Mouse (Mus musculus) hindbrain, postnatal 0 days (tissue): ENCODE measurements around the gene Apold1. TPM values are rescaled to one million over a fixed set of nuclear protein-coding genes. Genes with fewer than 3 reads are reported as not detected.
A peak's percentile ranks its signal among the peaks of the same experiment; 100 is the strongest.

ENCODE experiments used
- ATAC-seq: fragments of 200-750 bp; cut with Nextera tagmentation; 2 replicates; pipeline ENCODE4 v1.8.0; 2017; ENCODE audit warnings: mild to moderate bottlenecking, moderate TSS enrichment, moderate library complexity
- DNase-seq: peaks from one replicate; pipeline ENCODE4 v3.0.0-alpha.2; 2015; ENCODE audit warnings: low spot score
- H3K27ac ChIP-seq: fragments of 300-500 bp; sonication (generic); 2 replicates; pipeline ENCODE4 v1.5.1; 2014; ENCODE audit warnings: mild to moderate bottlenecking
- H3K27me3 ChIP-seq: fragments of 300-500 bp; sonication (generic); 2 replicates; pipeline ENCODE4 v1.6.1; 2014; ENCODE audit warnings: low read length, mixed read lengths; ENCODE audit not compliant: insufficient read depth
- H3K36me3 ChIP-seq: fragments of 300-500 bp; sonication (generic); 2 replicates; pipeline ENCODE4 v1.6.1; 2014; ENCODE audit warnings: low read length, mixed read lengths; ENCODE audit not compliant: insufficient read depth
- H3K4me1 ChIP-seq: fragments of 300-500 bp; sonication (generic); 2 replicates; pipeline ENCODE4 v1.6.1; 2014; ENCODE audit warnings: antibody characterized with exemption, low read length, mixed read lengths; ENCODE audit not compliant: insufficient read depth
- H3K4me2 ChIP-seq: fragments of 300-500 bp; sonication (generic); 2 replicates; pipeline ENCODE4 v1.6.1; 2014; ENCODE audit warnings: low read depth, mild to moderate bottlenecking, low read length, moderate library complexity, mixed read lengths
- H3K4me3 ChIP-seq: fragments of 300-500 bp; sonication (generic); 2 replicates; pipeline ENCODE4 v1.5.1; 2014; ENCODE audit warnings: low read length
- H3K9ac ChIP-seq: fragments of 300-500 bp; sonication (generic); replicated peaks from 2 replicates; pipeline ENCODE4 v1.6.1; 2014; ENCODE audit warnings: mild to moderate bottlenecking, low read length, moderate library complexity, mixed read lengths
- H3K9me3 ChIP-seq: fragments of 300-500 bp; sonication (generic); 2 replicates; pipeline ENCODE4 v1.6.1; 2016; ENCODE audit warnings: low read length, mixed read lengths
- CTCF ChIP-seq: IDR thresholded peaks from 2 replicates; pipeline ENCODE4 v1.5.1; 2016; ENCODE audit warnings: antibody characterized with exemption, control low read depth, low read depth
- WGBS: fragments of 180-500 bp; shearing (Covaris S2); extraction: QIAGEN DNeasy Blood & Tissue Kit; methylation state at CpG from one replicate; pipeline ENCODE4 v1.1.7; 2014; 5-methylcytosine and 5-hydroxymethylcytosine counted together
- polyA plus RNA-seq: library from polyadenylated mRNA; unstranded; fragments of >200 nt; fragmentation: Nextera tagmentation; extraction: Ambion mirVana; gene quantifications from 2 replicates; pipeline ENCODE4 v1.2.1, GENCODE M21; 2015
- total RNA-seq: library from RNA; depleted of rRNA; stranded (reverse); fragments of >200 nt; gene quantifications from 2 replicates; pipeline ENCODE4 v1.2.3, GENCODE M21; 2014

Gene Apold1
- total and polyA plus RNA-seq, 2 experiments from 2014 or later: 4.8 to 6.3 TPM

- TF ChIP-seq CTCF: no peak
- ATAC-seq: 0 out of 2 replicates have a peak, but pooled peaks have one; percentile 53
- WGBS: 65% methylated on average over 12 of the region's 12 CpGs
- DNase-seq: no peak
- Histone ChIP-seq H3K4me1 (no peaks in the 10 kb centered on the region), H3K9ac (no peak overlapping the region), H3K27ac (no peak overlapping the region), H3K4me3 (no peak overlapping the region), H3K9me3 (no peaks in the 10 kb centered on the region), H3K27me3 (no peaks in the 10 kb centered on the region), H3K36me3 (no peaks in the 10 kb centered on the region), H3K4me2 (no peak overlapping the region)
These were observed 12.6 kb downstream of the Apold1 start for GRCm38 (mm10) chr6:134994031-134994651.

- no peak for DNase-seq
- H3K9ac ChIP-seq: no peak overlapping the region
- no peaks in the 10 kb centered on the region for H3K4me1 ChIP-seq
- no peak overlapping the region for H3K4me2 ChIP-seq
- 80% methylated on average over 8 of the region's 8 CpGs for WGBS
- no peaks in the 10 kb centered on the region for H3K27me3 ChIP-seq
- H3K4me3 ChIP-seq: no peak overlapping the region
- no peak for ATAC-seq
- TF ChIP-seq CTCF: no peak
- H3K36me3 ChIP-seq: no peaks in the 10 kb centered on the region
- H3K27ac ChIP-seq: no peak overlapping the region
- no peaks in the 10 kb centered on the region for H3K9me3 ChIP-seq
These were observed 13.5 kb downstream of the Apold1 start for GRCm38 (mm10) chr6:134994985-134995384.

GRCm38 (mm10) chr6:134996918-134997317 lies 15.4 kb downstream of the Apold1 start:
- Histone ChIP-seq H3K9me3 (no peaks in the 10 kb centered on the region), H3K36me3 (no peaks in the 10 kb centered on the region), H3K4me2 (no peak overlapping the region), H3K4me1 (no peaks in the 10 kb centered on the region), H3K27ac (no peak overlapping the region), H3K27me3 (no peaks in the 10 kb centered on the region), H3K9ac (no peak overlapping the region), H3K4me3 (no peak overlapping the region)
- TF ChIP-seq CTCF: peak; percentile 13; the same call in 1 of the 2 replicates
- ATAC-seq (no peak), DNase-seq (no peak)
- WGBS: 93% methylated on average over 2 of the region's 2 CpGs

DNA sequence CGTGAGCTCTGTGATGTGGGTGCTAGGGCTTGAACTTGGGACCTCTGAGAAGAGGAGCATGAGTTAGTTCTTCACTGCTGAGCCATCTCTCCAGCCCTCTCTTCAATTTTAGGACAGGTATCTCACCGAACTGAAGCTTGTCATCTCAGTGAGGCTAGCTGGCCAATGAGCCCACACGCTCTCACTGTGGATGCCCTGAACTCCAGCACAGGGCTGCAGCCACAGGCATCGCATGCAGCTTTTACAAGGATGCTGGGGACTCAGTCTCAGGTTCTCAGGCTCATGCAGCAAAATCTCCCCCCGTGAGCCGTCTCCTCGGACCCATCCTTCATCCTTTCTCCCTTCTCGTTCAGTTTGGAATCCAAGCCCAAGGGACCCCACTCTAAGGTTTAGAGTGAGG lies 16.6 kb downstream of the Apold1 start:
- Histone ChIP-seq H3K9me3 (no peaks in the 10 kb centered on the region), H3K4me2 (no peak overlapping the region), H3K4me3 (no peak overlapping the region), H3K27ac (no peak overlapping the region), H3K4me1 (no peaks in the 10 kb centered on the region), H3K36me3 (no peaks in the 10 kb centered on the region), H3K27me3 (no peaks in the 10 kb centered on the region), H3K9ac (no peak overlapping the region)
- WGBS: 90% methylated on average over 8 of the region's 8 CpGs
- no peak for DNase-seq
- no peak for ATAC-seq
- TF ChIP-seq CTCF: no peak

- ATAC-seq (no peak), DNase-seq (no peak)
- 88% methylated on average over 3 of the region's 3 CpGs for WGBS
- no peaks in the 10 kb centered on the region for H3K27me3 ChIP-seq
- no peak overlapping the region for H3K27ac ChIP-seq
- no peak for TF ChIP-seq CTCF
- H3K4me2 ChIP-seq: no peak overlapping the region
- H3K4me3 ChIP-seq: no peak overlapping the region
- H3K9ac ChIP-seq: no peak overlapping the region
- no peaks in the 10 kb centered on the region for H3K4me1 ChIP-seq
- no peaks in the 10 kb centered on the region for H3K9me3 ChIP-seq
- no peaks in the 10 kb centered on the region for H3K36me3 ChIP-seq
These were observed 17.3 kb downstream of the Apold1 start for GRCm38 (mm10) chr6:134998781-134999180.

DNA sequence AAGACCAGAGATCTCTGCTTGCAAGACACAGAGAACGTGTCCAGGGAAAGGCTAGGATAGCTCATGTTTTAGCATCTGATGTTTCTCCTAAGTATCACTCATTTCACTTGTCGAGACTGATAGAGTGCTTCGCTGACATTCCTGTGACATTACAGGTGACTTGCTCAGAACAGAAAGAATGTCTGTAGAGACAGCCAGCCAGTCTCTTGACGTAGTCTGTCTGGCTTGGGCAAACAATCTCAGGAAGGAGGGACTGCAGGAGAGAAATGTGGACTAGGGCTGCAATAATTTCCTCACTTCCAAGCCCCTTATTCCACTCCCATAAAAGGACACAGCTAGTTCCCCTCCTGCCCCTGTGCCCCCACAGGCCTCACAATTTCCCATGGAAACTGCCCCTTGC lies 18.8 kb downstream of the Apold1 start:
- TF ChIP-seq CTCF: no peak
- H3K4me3 ChIP-seq: no peak overlapping the region
- WGBS: 73% methylated on average over 4 of the region's 4 CpGs

DNA sequence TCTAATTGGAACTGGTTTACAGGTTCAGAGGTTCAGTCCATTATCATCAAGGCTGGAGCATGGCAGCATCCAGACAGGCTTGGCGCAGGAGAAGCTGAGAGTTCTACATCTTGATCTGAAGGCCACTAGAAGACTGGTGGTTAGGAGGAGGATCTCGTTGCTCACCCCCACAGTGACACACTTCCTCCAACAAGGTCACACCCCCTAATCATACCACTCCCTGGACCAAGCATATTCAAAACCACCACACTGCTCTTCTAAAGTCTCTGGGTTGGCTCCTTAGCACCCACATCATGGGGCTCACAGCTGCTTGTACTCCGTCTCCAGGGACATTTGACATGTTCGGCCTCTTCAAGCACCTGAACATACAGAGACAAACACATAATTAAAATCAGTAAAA lies 20.5 kb downstream of the Apold1 start:
- H3K4me1 ChIP-seq: no peaks in the 10 kb centered on the region
- ATAC-seq: no peak
- no peak overlapping the region for H3K4me2 ChIP-seq
- no peak for DNase-seq
- H3K4me3 ChIP-seq: no peak overlapping the region
- no peak for TF ChIP-seq CTCF
- no peaks in the 10 kb centered on the region for H3K36me3 ChIP-seq
- no peak overlapping the region for H3K9ac ChIP-seq
- no peak overlapping the region for H3K27ac ChIP-seq
- no peaks in the 10 kb centered on the region for H3K9me3 ChIP-seq
- H3K27me3 ChIP-seq: no peaks in the 10 kb centered on the region
- 87% methylated on average over 4 of the region's 4 CpGs for WGBS

More for the DNA sequence above, 18.8 kb downstream of the Apold1 start:
- H3K27ac ChIP-seq: no peak overlapping the region
- no peaks in the 10 kb centered on the region for H3K4me1 ChIP-seq
- H3K4me2 ChIP-seq: no peak overlapping the region
- no peak overlapping the region for H3K9ac ChIP-seq
- no peaks in the 10 kb centered on the region for H3K27me3 ChIP-seq
- ATAC-seq (no peak), DNase-seq (no peak)
- H3K36me3 ChIP-seq: no peaks in the 10 kb centered on the region
- H3K9me3 ChIP-seq: no peaks in the 10 kb centered on the region
